Mouse (Mus musculus) forebrain, embryonic 16.5 days (tissue): ENCODE measurements around the gene Tcf7l2. TPM values are rescaled to one million over a fixed set of nuclear protein-coding genes. Genes with fewer than 3 reads are reported as not detected.

Source experiments
- ATAC-seq: fragments of 200-750 bp; cut with Nextera tagmentation; 2 replicates; pipeline ENCODE4 v1.8.0; 2017; ENCODE audit warnings: mild to moderate bottlenecking, moderate library complexity
- H3K27ac ChIP-seq: fragments of 300-500 bp; sonication (generic); 2 replicates; pipeline ENCODE4 v1.5.1; 2014; ENCODE audit warnings: low read length, control low read depth
- H3K27me3 ChIP-seq: fragments of 300-500 bp; sonication (generic); replicated peaks from 2 replicates; pipeline ENCODE4 v1.6.1; 2014; ENCODE audit warnings: low read length; ENCODE audit not compliant: control insufficient read depth, insufficient read depth
- H3K36me3 ChIP-seq: fragments of 300-500 bp; sonication (generic); 2 replicates; pipeline ENCODE4 v1.6.1; 2014; ENCODE audit not compliant: control insufficient read depth, insufficient read depth
- H3K4me1 ChIP-seq: fragments of 300-500 bp; sonication (generic); replicated peaks from 2 replicates; pipeline ENCODE4 v1.6.1; 2014; ENCODE audit warnings: low read length; ENCODE audit not compliant: control insufficient read depth, insufficient read depth
- H3K4me2 ChIP-seq: fragments of 300-500 bp; sonication (generic); 2 replicates; pipeline ENCODE4 v1.6.1; 2014; ENCODE audit warnings: mild to moderate bottlenecking, low read length, control low read depth
- H3K4me3 ChIP-seq: fragments of 300-500 bp; sonication (generic); replicated peaks from 2 replicates; pipeline ENCODE4 v1.5.1; 2014; ENCODE audit warnings: mild to moderate bottlenecking, low read length, control low read depth
- H3K9ac ChIP-seq: fragments of 300-500 bp; sonication (generic); replicated peaks from 2 replicates; pipeline ENCODE4 v1.6.1; 2014; ENCODE audit warnings: low read depth, low read length, control low read depth
- H3K9me3 ChIP-seq: fragments of 300-500 bp; sonication (generic); 2 replicates; pipeline ENCODE4 v1.6.1; 2016; ENCODE audit warnings: low read length; ENCODE audit not compliant: control insufficient read depth
- WGBS: fragments of 180-500 bp; shearing (Covaris S2); extraction: QIAGEN DNeasy Blood & Tissue Kit; methylation state at CpG from one replicate; pipeline ENCODE4 v1.1.7; 2014; 5-methylcytosine and 5-hydroxymethylcytosine counted together
- polyA plus RNA-seq: library from polyadenylated mRNA; unstranded; fragments of >200 nt; fragmentation: Nextera tagmentation; extraction: Ambion mirVana; gene quantifications from 2 replicates; pipeline ENCODE4 v1.2.1, GENCODE M21; 2015

The Tcf7l2 gene
- polyA plus RNA-seq, 1 experiment from 2014 or later = 58.7 TPM

DNA sequence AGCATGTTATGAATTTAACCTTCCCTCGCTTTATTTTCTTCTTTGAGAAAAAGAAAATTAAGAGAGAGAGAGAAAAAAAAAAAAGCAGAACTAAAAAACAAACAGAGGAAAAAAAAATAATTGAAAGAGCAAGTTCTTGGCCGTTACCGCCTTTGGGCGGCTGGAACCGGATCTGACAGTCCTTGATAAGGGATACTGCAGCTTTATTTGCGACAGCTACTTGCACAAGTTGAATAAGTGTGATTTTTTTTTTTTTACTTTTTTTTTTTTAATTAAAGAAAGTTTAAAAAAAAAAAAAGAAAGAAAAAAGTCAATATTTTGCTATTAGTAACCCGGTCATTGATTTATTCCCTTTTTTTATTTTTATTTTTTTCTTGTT lies 183.8 kb downstream of the Tcf7l2 start:
- 69% methylated on average over 7 of the region's 7 CpGs for WGBS
- H3K9ac ChIP-seq = no peak overlapping the region
- no peak for ATAC-seq
- no peaks in the 10 kb centered on the region for H3K36me3 ChIP-seq
- H3K27ac ChIP-seq = no peak overlapping the region
- H3K27me3 ChIP-seq = peaks cover 11% of the 10 kb centered on the region
- H3K4me3 ChIP-seq = no peak overlapping the region
- no peaks in the 10 kb centered on the region for H3K9me3 ChIP-seq
- H3K4me2 ChIP-seq = no peak overlapping the region
- peaks cover 4% of the 10 kb centered on the region; the same call in 1 of the 2 replicates for H3K4me1 ChIP-seq

- Histone ChIP-seq H3K9me3 (no peaks in the 10 kb centered on the region), H3K4me2 (no peak overlapping the region), H3K27me3 (peaks cover 11% of the 10 kb centered on the region), H3K4me3 (no peak overlapping the region), H3K27ac (no peak overlapping the region), H3K36me3 (no peaks in the 10 kb centered on the region), H3K9ac (no peak overlapping the region), H3K4me1 (peaks cover 4% of the 10 kb centered on the region; the same call in 1 of the 2 replicates)
- peak; percentile 59; the same call in 1 of the 2 replicates for ATAC-seq
- WGBS = 66% methylated on average over 16 of the region's 16 CpGs
Observed at GRCm38 (mm10) chr19:55925804-55926521, 184.3 kb downstream of the Tcf7l2 start.

DNA sequence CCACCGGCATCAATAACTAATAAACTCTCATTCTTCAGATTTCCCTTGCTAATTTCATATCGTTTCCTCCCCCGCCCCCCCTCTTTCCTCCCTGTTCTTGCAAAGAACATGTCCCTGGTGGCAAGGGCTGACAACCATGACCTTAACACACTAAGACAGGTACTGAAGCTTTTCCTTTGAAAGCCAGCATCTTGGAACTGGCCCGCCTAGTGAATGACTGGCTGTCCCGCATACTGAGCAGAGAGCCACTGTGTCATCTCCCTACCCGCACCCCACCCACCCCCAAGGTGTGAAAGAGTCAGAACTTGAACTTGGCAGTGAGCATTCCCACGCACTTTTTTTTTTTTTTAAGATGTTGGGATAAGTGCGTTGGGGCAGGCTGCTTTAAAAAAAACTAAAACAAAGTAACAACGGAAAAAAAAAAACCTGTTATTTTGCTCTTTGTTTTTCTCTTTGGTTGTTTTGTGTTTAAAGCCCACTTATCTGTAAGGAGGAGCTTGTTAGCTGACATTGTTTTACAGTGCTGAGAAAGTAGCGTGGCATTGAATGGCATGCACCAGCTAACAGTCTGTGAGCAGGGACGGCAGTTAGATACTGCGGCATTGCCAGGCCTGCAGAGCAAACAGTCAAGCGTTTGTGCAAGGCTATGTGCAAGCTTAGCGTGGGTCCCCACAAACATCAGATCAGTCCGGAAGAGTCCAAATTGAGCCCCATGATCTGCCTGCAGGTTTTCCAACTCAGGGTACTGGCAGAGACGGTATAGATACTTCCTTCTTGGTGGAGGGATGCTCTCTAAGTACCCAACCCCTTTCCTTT lies 185.4 kb downstream of the Tcf7l2 start:
- no peaks in the 10 kb centered on the region for H3K9me3 ChIP-seq
- H3K4me1 ChIP-seq = peaks cover 4% of the 10 kb centered on the region; the same call in 1 of the 2 replicates
- no peak for ATAC-seq
- no peak overlapping the region for H3K27ac ChIP-seq
- H3K4me3 ChIP-seq = no peak overlapping the region
- no peak overlapping the region for H3K4me2 ChIP-seq
- peaks cover 7% of the 10 kb centered on the region for H3K27me3 ChIP-seq
- WGBS = 75% methylated on average over 16 of the region's 16 CpGs
- no peaks in the 10 kb centered on the region for H3K36me3 ChIP-seq
- no peak overlapping the region for H3K9ac ChIP-seq

DNA sequence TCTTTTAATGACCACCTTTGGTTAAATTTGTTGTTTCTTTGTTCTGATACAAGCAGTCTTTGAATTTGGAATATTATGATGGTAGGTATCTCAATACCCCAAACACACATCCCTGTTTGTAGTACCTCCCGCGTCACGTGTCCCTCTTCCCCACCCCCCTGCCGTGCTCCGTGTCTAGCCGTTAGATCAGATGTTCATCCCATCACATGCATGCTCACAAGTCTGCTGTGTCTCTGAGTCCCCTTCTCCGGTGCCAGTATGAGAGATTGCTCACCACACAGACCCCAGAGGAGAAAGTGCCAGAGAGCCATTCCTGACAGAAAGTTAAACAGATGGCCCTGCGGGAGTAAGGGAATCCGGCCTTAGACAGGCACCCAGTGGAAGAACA lies 186.0 kb downstream of the Tcf7l2 start:
- no peak for ATAC-seq
- H3K4me1 ChIP-seq = peaks cover 4% of the 10 kb centered on the region; the same call in 1 of the 2 replicates
- H3K9ac ChIP-seq = no peak overlapping the region
- WGBS = 91% methylated on average over 9 of the region's 9 CpGs
- H3K27ac ChIP-seq = no peak overlapping the region
- peaks cover under 1% of the 10 kb centered on the region for H3K27me3 ChIP-seq
- no peak overlapping the region for H3K4me3 ChIP-seq
- no peaks in the 10 kb centered on the region for H3K36me3 ChIP-seq
- H3K4me2 ChIP-seq = no peak overlapping the region
- H3K9me3 ChIP-seq = no peaks in the 10 kb centered on the region

DNA sequence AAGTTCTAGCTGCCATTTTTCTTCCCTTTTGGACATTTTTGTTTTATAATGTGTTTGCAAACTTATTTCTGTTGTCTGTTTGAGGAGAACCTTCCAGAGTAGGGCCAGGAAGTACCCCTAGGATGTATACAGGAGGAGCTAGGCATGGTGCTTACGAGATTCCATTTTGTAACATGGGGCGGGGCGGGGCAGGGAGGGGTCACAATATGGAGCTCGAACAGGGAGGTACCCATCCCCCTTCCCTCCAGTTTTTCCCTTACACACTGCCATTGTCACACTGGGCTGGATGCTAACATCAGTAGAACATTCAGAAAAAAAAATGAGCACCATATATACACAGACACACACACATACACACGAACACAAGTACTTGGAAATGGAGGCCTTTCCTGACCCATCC lies 187.1 kb downstream of the Tcf7l2 start:
- Histone ChIP-seq H3K27ac (no peak overlapping the region), H3K9me3 (no peaks in the 10 kb centered on the region), H3K27me3 (no peaks in the 10 kb centered on the region), H3K4me2 (no peak overlapping the region), H3K36me3 (no peaks in the 10 kb centered on the region), H3K4me1 (peaks cover 4% of the 10 kb centered on the region; the same call in 1 of the 2 replicates), H3K4me3 (no peak overlapping the region), H3K9ac (no peak overlapping the region)
- ATAC-seq = no peak
- 97% methylated on average over 5 of the region's 5 CpGs for WGBS

DNA sequence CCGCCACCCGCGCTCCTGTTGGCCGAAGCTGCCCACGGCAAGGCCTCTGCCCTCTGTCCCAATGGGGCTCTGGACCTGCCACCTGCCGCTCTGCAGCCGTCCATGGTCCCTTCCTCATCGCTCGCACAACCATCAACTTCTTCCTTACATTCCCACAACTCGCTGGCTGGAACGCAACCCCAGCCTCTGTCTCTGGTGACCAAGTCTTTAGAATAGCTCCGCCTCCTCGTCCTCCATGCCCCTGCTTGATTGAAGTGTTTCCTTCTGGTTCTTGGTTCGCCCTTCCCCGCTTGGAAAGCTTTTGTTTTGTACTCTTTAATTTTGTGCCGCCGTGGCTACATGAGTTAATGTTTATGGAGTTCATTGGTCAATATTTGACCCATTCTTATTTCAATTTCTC lies 190.0 kb downstream of the Tcf7l2 start:
- no peaks in the 10 kb centered on the region for H3K27me3 ChIP-seq
- H3K36me3 ChIP-seq = no peaks in the 10 kb centered on the region
- H3K4me1 ChIP-seq = no peaks in the 10 kb centered on the region
- 96% methylated on average over 17 of the region's 17 CpGs for WGBS
- no peak overlapping the region for H3K4me3 ChIP-seq
- no peak for ATAC-seq
- H3K9me3 ChIP-seq = no peaks in the 10 kb centered on the region
- H3K9ac ChIP-seq = no peak overlapping the region
- H3K4me2 ChIP-seq = no peak overlapping the region
- no peak overlapping the region for H3K27ac ChIP-seq

GRCm38 (mm10) chr19:55933947-55934729 lies 192.5 kb downstream of the Tcf7l2 start:
- no peak overlapping the region for H3K4me3 ChIP-seq
- H3K9me3 ChIP-seq = 0 out of 2 replicates have a peak, but pooled peaks cover 2% of the 10 kb centered on the region
- H3K4me1 ChIP-seq = no peaks in the 10 kb centered on the region
- H3K27ac ChIP-seq = no peak overlapping the region
- no peak overlapping the region for H3K4me2 ChIP-seq
- H3K36me3 ChIP-seq = no peaks in the 10 kb centered on the region
- H3K9ac ChIP-seq = no peak overlapping the region
- WGBS = 48% methylated on average over 7 of the region's 7 CpGs
- H3K27me3 ChIP-seq = no peaks in the 10 kb centered on the region
- no peak; the same call in 1 of the 2 replicates for ATAC-seq

DNA sequence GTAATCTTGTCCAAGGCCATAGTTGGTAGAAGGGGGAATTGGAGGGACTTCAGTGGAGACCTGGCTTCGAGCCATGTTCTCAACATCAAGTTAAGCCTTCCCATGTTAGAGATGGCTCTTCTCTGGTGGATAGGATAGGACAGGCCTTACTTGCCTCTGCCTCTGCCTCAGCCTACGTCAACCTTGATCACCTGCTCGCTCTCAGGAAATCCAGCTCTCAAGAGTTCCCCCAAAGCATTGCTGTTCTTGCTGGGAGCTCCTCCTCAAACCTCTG lies 193.0 kb downstream of the Tcf7l2 start:
- no peak overlapping the region for H3K27ac ChIP-seq
- no peak for ATAC-seq
- H3K27me3 ChIP-seq = no peaks in the 10 kb centered on the region
- no peak overlapping the region for H3K9ac ChIP-seq
- H3K9me3 ChIP-seq = 0 out of 2 replicates have a peak, but pooled peaks cover 2% of the 10 kb centered on the region
- H3K4me1 ChIP-seq = no peaks in the 10 kb centered on the region
- H3K36me3 ChIP-seq = no peaks in the 10 kb centered on the region
- no peak overlapping the region for H3K4me2 ChIP-seq
- 74% methylated on average over 3 of the region's 3 CpGs for WGBS
- no peak overlapping the region for H3K4me3 ChIP-seq

DNA sequence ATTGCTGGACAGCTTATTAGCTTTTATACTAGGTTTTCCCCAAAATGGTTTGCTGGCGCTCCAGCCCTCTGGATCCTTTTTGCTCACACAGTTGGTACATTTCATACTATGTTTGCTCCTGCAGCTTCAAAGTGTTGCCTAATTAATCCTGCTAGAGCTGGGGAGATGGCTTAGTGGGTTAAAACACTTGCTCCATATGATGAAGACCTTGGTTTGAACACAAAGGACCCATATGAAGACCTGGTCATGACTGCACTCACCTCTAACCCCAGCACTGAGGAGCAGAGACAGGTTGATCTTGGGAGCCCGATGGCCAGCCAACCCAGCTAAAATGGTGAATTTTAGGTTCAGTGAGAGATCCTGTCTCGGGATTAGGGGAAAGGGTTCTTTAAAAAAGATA lies 195.4 kb downstream of the Tcf7l2 start:
- H3K27me3 ChIP-seq = no peaks in the 10 kb centered on the region; the same call in 1 of the 2 replicates
- no peak overlapping the region for H3K4me2 ChIP-seq
- no peak overlapping the region for H3K4me3 ChIP-seq
- H3K9me3 ChIP-seq = 0 out of 2 replicates have a peak, but pooled peaks cover 2% of the 10 kb centered on the region
- peaks cover 17% of the 10 kb centered on the region for H3K4me1 ChIP-seq
- no peak overlapping the region for H3K27ac ChIP-seq
- no peak for ATAC-seq
- no peaks in the 10 kb centered on the region for H3K36me3 ChIP-seq
- H3K9ac ChIP-seq = no peak overlapping the region
- WGBS = 92% methylated on average over 3 of the region's 3 CpGs
